Mouse (Mus musculus) ovary, adult 2 months (tissue): ENCODE results near the gene Vhl. TPM values are rescaled to one million over a fixed set of nuclear protein-coding genes. Genes with fewer than 3 reads are reported as not detected.

ENCODE experiments used
- polyA plus RNA-seq: library from polyadenylated mRNA; depleted of rRNA; stranded (reverse); fragments of >200 nt; gene quantifications from 2 replicates; pipeline ENCODE4 v1.2.3, GENCODE M21; 2012; rRNA removed

The Vhl gene
- 21.1 and 30.3 TPM in 2 replicates for polyA plus RNA-seq

DNA sequence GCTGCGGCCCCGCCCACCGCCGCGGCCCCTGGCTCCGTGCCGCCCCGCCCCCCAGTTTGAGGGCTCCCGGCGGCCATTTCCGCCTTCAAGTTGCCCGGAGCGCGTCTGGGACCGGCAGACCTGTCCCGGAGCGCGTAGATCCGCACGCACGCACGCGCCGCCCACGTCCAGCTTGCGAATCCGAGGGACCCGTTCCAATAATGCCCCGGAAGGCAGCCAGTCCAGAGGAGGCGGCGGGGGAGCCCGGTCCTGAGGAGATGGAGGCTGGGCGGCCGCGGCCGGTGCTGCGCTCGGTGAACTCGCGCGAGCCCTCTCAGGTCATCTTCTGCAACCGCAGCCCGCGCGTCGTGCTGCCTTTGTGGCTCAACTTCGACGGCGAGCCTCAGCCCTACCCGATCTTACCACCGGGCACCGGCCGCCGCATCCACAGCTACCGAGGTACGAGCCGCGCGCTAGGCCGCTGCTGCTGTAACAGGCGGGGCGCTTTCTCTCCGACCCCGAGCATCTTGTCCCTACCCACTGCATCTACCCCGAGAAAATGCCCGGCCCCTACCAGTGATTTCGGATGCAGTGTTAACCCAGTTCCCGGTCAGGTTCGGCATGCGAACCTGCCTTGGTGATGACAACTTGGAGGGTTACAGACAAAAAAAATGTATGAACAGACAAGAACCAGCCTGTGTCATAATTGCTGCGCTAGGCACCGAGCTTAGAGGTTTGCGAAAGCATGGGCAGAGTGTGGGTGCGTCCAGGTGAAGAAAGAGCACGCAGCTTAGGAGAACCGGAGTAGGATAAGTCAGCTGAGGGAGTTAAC lies at the start of gene Vhl:
Gene Vhl, plus strand, starts transcription at position 19 of the 811 bp plus-strand sequence.

GRCm38 (mm10) chr6:113600543-113601139 lies 23.1 kb upstream of the Vhl start, which contains the start of gene Fancd2os:
Fancd2os (minus strand) TSS chr6:113600715.

GRCm38 (mm10) chr6:113604432-113605223 lies 19.1 kb upstream of the Vhl start, which contains the start of gene Brk1:
Brk1 (plus strand) TSS chr6:113604772.

DNA sequence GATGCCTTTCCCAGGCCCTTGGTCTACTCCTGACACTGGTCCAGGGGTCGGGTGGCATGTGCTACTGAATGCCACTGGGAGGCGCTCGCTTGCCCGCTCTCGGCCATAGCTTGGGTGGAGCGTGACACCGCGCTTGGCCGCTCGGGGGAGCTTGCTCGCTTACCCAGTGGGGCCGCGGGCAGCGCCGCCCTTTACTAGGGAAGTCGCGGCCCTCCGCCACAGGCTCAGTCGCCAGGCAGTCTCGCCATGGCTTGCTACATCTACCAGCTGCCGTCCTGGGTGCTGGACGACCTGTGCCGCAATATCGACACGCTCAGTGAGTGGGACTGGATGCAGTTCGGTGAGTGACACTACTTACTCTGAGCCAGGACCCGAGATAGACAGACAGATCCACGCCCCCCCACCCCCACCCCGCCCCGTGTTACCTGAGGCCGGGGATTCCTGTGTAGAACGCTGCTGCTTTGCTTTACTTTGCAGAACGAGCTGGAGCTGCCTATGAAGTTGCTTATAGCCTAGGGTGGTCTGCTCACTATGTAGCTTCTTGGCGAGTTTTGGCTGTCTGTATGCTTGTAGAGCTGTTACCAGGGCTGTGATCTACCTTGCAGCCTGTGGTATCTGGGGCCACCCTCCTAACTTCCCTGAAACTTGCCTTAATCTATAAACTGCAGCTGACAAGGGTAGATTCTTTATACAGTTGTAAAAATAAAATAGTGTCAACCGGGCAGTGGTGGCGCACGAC lies 14.7 kb downstream of the Vhl start, which contains the start of gene Irak2:
Gene Irak2, plus strand, starts transcription at position 166 of the 739 bp plus-strand sequence.

Other genes starting within 250 kb of the Vhl start
- 41.7 and 44.7 TPM in 2 replicates for gene Tada3, start 246.1 kb upstream of the Vhl start, polyA plus RNA-seq
- gene Arpc4, start 245.8 kb upstream of the Vhl start, polyA plus RNA-seq: 64.4 and 70.8 TPM in 2 replicates
- gene Ttll3, start 234.7 kb upstream of the Vhl start, polyA plus RNA-seq: 26.9 and 30.3 TPM in 2 replicates
- 53.1 and 70.5 TPM in 2 replicates for gene Rpusd3, start 204.6 kb upstream of the Vhl start, polyA plus RNA-seq
- 176 and 184 TPM in 2 replicates for gene Cidec, start 188.2 kb upstream of the Vhl start, polyA plus RNA-seq
- 92.3 and 96.5 TPM in 2 replicates for gene Jagn1, start 181.4 kb upstream of the Vhl start, polyA plus RNA-seq
- 50.7 and 65.4 TPM in 2 replicates for gene Il17re, start 165.5 kb upstream of the Vhl start, polyA plus RNA-seq
- gene Il17rc, start 152.5 kb upstream of the Vhl start, polyA plus RNA-seq: 94.6 and 103 TPM in 2 replicates
- gene Creld1, start 140.7 kb upstream of the Vhl start, polyA plus RNA-seq: 16.6 and 17.3 TPM in 2 replicates
- 0.09 and 0.10 TPM in 2 replicates for gene Prrt3, start 122.0 kb upstream of the Vhl start, polyA plus RNA-seq
- 33.1 and 42.4 TPM in 2 replicates for gene Emc3, start 92.3 kb upstream of the Vhl start, polyA plus RNA-seq
- 2.3 and 5.9 TPM in 2 replicates for gene Fancd2, start 92.3 kb upstream of the Vhl start, polyA plus RNA-seq
- gene Fancd2os, start 23.2 kb upstream of the Vhl start, polyA plus RNA-seq: not detected in 2 replicates
- gene Brk1, start 19.2 kb upstream of the Vhl start, polyA plus RNA-seq: 90.4 and 111 TPM in 2 replicates
- 38.1 and 41.1 TPM in 2 replicates for gene Irak2, start 14.5 kb downstream of the Vhl start, polyA plus RNA-seq
- gene Tatdn2, start 73.1 kb downstream of the Vhl start, polyA plus RNA-seq: 22.0 and 26.6 TPM in 2 replicates
- gene Ghrl, start 95.9 kb downstream of the Vhl start, polyA plus RNA-seq: 0.43 TPM in 1 of 2 replicates, not detected in the other
- 182 and 221 TPM in 2 replicates for gene Sec13, start 116.8 kb downstream of the Vhl start, polyA plus RNA-seq